Mouse (Mus musculus) lung, postnatal 25 days (tissue): ENCODE results near the gene D8Ertd738e.

ENCODE experiments used
- DNase-seq: peaks from one replicate; pipeline ENCODE4 v3.0.0; 2022; ENCODE audit warnings: low spot score

The D8Ertd738e gene

GRCm38 (mm10) chr8:84236410-84236997 is 13.0 kb downstream of the D8Ertd738e start:
- no peak for DNase-seq

GRCm38 (mm10) chr8:84235746-84236409 is 13.6 kb downstream of the D8Ertd738e start:
- DNase-seq = no peak

GRCm38 (mm10) chr8:84233055-84233454 is 16.5 kb downstream of the D8Ertd738e start:
- no peak for DNase-seq

- DNase-seq = no peak
Observed at GRCm38 (mm10) chr8:84230735-84231134, 18.8 kb downstream of the D8Ertd738e start.

GRCm38 (mm10) chr8:84223322-84224029 is 26.0 kb downstream of the D8Ertd738e start:
- DNase-seq = no peak

- DNase-seq = no peak
Observed at GRCm38 (mm10) chr8:84222566-84223165, 26.9 kb downstream of the D8Ertd738e start.

GRCm38 (mm10) chr8:84220105-84220504 is 29.4 kb downstream of the D8Ertd738e start:
- no peak for DNase-seq

GRCm38 (mm10) chr8:84218143-84218542 is 31.4 kb downstream of the D8Ertd738e start:
- DNase-seq = no peak

GRCm38 (mm10) chr8:84217206-84217605 is 32.3 kb downstream of the D8Ertd738e start:
- DNase-seq = no peak

- DNase-seq = no peak
Observed at GRCm38 (mm10) chr8:84213277-84213676, 36.2 kb downstream of the D8Ertd738e start.

GRCm38 (mm10) chr8:84211881-84212563 is 37.5 kb downstream of the D8Ertd738e start:
- DNase-seq = no peak

GRCm38 (mm10) chr8:84211202-84211601 is 38.3 kb downstream of the D8Ertd738e start:
- no peak for DNase-seq

- peak; percentile 78 for DNase-seq
Observed at GRCm38 (mm10) chr8:84210167-84210791, 39.2 kb downstream of the D8Ertd738e start.

GRCm38 (mm10) chr8:84208381-84209380 is 40.8 kb downstream of the D8Ertd738e start:
- DNase-seq = no peak

GRCm38 (mm10) chr8:84207811-84208210 is 41.7 kb downstream of the D8Ertd738e start:
- DNase-seq = peak; percentile 82

- DNase-seq = no peak
Observed at GRCm38 (mm10) chr8:84206666-84207065, 42.9 kb downstream of the D8Ertd738e start.

GRCm38 (mm10) chr8:84205073-84205472 is 44.4 kb downstream of the D8Ertd738e start:
- DNase-seq = no peak

- peak; percentile 89 for DNase-seq
Observed at GRCm38 (mm10) chr8:84203975-84204772, 45.3 kb downstream of the D8Ertd738e start.
